Mouse (Mus musculus) liver, adult 2 months (tissue): ENCODE data around the gene Dync1h1.

Experiments
- CTCF ChIP-seq: fragments of 200-500 bp; IDR thresholded peaks from 2 replicates; pipeline ENCODE4 v1.5.1; 2011; ENCODE audit warnings: low read depth, low read length, control low read depth
- POLR2A ChIP-seq: fragments of 200-500 bp; IDR thresholded peaks from 2 replicates; pipeline ENCODE4 v1.6.1; 2011; ENCODE audit warnings: low read length, control low read depth; ENCODE audit not compliant: insufficient read depth; ENCODE audit errors: extremely low read depth

DNA sequence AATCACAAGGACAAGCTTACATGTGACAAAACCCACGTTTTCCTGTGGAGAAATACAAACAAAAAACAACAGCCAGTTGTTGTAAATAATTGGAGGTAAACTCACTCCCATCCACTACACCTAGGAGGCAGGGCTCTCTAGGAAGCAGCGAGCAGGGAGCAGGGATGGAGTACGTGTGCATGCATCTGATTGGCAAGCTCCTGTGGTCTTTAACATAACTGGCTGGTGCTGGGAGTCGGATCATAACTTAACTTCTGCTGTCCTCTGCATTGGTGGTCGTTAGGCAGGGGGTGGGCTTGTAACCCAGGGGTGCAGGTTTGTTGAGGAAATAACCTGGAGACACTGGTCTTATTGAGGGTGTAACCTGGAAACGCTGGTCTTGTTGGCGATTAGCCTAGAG, 102.4 kb downstream of the Dync1h1 start:
- TF ChIP-seq POLR2A (no peak), CTCF (no peak)
